Mouse (Mus musculus): ENCODE results near the gene Wdfy2. TPM values are rescaled to one million over a fixed set of nuclear protein-coding genes. Genes with fewer than 3 reads are reported as not detected.

Wdfy2 gene
- total and polyA plus RNA-seq, 3 experiments = 2.7 to 4.1 TPM; not detected in 1

DNA sequence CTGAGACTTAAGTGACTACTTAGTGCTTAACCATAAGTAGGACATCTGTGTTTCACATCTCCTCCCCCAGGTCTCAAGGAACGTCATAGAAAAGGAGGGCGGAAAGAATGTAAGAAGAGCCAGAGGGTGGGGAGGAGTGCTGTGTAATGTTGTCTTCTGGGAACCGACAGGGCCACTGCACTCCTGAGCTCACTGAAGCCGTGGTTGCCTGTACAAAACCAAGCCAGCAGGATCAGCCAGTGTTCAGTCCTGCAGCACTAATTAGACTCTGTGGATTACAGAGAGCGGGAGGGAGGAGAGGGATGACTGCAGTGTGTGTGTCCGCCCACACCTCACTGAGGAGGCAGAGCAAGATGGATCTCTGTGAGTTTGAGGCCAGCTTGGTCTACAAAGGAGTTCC lies 13.5 kb downstream of the Wdfy2 start:
- Histone ChIP-seq H3K79me2 (ENCODE audit: control insufficient read depth, insufficient read depth, low read length, poor library complexity) (no peaks in the 10 kb centered on the region), H3K9me3 (replicated peaks; ENCODE audit: insufficient read depth, low read length) (no peaks in the 10 kb centered on the region), H3K9ac (ENCODE audit: control insufficient read depth, low read depth, low read length, poor library complexity, severe bottlenecking) (no peak overlapping the region), H3K4me1 (ENCODE audit: control insufficient read depth in 1 of 2, insufficient read depth in 2 of 2, low read length in 2 of 2) (peaks cover 2% of the 10 kb centered on the region in 2 experiments; a peak in 3 of 4 replicates), H3K4me3 (ENCODE audit: control insufficient read depth in 1 of 2, insufficient read depth in 1 of 2, low read depth in 2 of 2, low read length in 2 of 2) (no peak overlapping the region), H3K36me3 (ENCODE audit: control insufficient read depth in 1 of 2, insufficient read depth in 2 of 2, low read length in 2 of 2) (peaks cover 0 to 5% of the 10 kb centered on the region in 2 experiments; a peak in 2 of 4 replicates), H3K27ac (ENCODE audit: control insufficient read depth, low read depth, low read length) (no peak overlapping the region), H3K27me3 (ENCODE audit: control insufficient read depth in 1 of 2, insufficient read depth in 2 of 2, low read length in 2 of 2) (no peaks in the 10 kb centered on the region)
- TF ChIP-seq TBP (IDR thresholded peaks at IDR 0.05; ENCODE audit: low read depth, low read length) (no peak), RAD21 (IDR thresholded peaks at IDR 0.05; ENCODE audit: low read depth, low read length) (no peak), GABPA (IDR thresholded peaks at IDR 0.05; ENCODE audit: low read depth, low read length) (no peak), ELF1 (IDR thresholded peaks at IDR 0.05; ENCODE audit: low read depth, low read length) (no peak), SMC3 (IDR thresholded peaks at IDR 0.05; ENCODE audit: low read depth, low read length) (no peak)
- DNase-seq (ENCODE audit: low read depth, low spot score) = no peak

DNA sequence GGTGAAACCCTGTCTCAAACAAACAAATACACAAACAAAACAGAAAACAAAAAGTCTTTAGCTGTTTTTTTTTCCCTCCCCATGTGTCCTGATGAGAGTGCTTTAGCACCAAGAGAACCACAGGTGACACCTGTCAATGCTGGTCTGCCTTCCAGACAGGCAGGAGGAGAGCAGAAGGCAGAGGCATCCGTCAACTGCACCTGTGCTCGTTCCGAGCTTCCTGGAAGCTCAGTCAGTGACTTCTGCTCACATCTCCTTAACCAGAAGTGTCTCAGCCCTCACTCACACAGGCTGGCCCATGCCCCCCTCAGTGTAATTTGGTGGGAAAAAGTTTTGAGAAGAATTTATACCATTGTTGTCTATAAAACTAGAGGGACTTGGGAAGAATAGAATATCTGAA lies 15.4 kb downstream of the Wdfy2 start:
- Histone ChIP-seq H3K4me1 (ENCODE audit: control insufficient read depth in 1 of 2, insufficient read depth in 2 of 2, low read length in 2 of 2) (peaks cover 2 to 5% of the 10 kb centered on the region in 2 experiments), H3K36me3 (ENCODE audit: control insufficient read depth in 1 of 2, insufficient read depth in 2 of 2, low read length in 2 of 2) (peaks cover 0 to 7% of the 10 kb centered on the region in 2 experiments; a peak in 2 of 4 replicates), H3K27me3 (ENCODE audit: control insufficient read depth in 1 of 2, insufficient read depth in 2 of 2, low read length in 2 of 2) (no peaks in the 10 kb centered on the region), H3K27ac (ENCODE audit: control insufficient read depth, low read depth, low read length) (no peak overlapping the region), H3K9ac (ENCODE audit: control insufficient read depth, low read depth, low read length, poor library complexity, severe bottlenecking) (no peak overlapping the region), H3K9me3 (replicated peaks; ENCODE audit: insufficient read depth, low read length) (no peaks in the 10 kb centered on the region), H3K79me2 (ENCODE audit: control insufficient read depth, insufficient read depth, low read length, poor library complexity) (no peaks in the 10 kb centered on the region), H3K4me3 (ENCODE audit: control insufficient read depth in 1 of 2, insufficient read depth in 1 of 2, low read depth in 2 of 2, low read length in 2 of 2) (no peak overlapping the region)
- TF ChIP-seq ELF1 (IDR thresholded peaks at IDR 0.05; ENCODE audit: low read depth, low read length) (no peak), ZKSCAN1 (IDR thresholded peaks at IDR 0.05; ENCODE audit: low read depth, low read length) (no peak), TCF12 (IDR thresholded peaks at IDR 0.05; ENCODE audit: low read depth, low read length) (no peak), USF2 (IDR thresholded peaks at IDR 0.05; ENCODE audit: borderline replicate concordance in 1 of 2, insufficient read depth in 1 of 2, low read depth in 1 of 2, low read length in 2 of 2) (no peak), CHD2 (IDR thresholded peaks at IDR 0.05; ENCODE audit: low read length) (no peak)
- DNase-seq (ENCODE audit: low read depth, low spot score) = no peak

DNA sequence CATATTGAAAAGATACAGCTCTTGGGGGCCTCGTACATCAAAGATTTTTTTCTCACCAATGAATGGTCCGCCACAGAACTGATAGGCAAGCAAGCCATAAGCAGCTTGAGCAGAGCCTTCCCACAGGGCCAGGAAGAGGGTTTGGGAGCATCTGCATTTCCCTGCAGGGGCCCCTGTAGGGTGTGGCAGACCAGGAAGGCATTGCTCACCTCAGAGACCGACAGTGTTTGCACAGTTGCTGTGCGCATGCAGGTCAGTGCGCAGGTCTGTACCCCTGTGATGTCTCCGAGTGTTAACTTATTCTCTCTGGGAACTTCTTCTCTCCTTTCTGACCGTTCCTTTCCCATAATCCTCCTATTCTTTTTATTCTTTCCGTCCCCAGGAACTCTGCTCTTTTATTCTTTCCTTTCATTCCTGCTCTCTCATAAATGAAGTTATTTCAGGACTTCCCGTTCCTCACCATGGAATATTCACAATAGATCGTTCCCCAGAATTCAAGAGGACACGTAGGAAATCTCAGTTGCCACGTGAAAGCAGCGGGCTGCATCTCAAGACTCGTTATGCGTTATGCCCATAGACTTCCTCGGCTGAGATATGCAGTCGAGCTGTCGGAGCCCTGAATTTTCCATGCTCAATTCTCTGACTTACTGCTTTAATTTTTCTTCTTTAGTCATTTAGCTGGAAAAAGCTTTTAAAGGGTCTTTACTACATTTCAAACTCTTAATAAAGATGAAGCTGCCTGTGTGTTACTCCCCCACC lies 17.8 kb downstream of the Wdfy2 start:
- Histone ChIP-seq H3K79me2 (ENCODE audit: control insufficient read depth, insufficient read depth, low read length, poor library complexity) (no peaks in the 10 kb centered on the region), H3K36me3 (ENCODE audit: control insufficient read depth in 1 of 2, insufficient read depth in 2 of 2, low read length in 2 of 2) (peaks cover 0 to 16% of the 10 kb centered on the region in 2 experiments; a peak in 2 of 4 replicates), H3K9me3 (replicated peaks; ENCODE audit: insufficient read depth, low read length) (no peaks in the 10 kb centered on the region), H3K27me3 (ENCODE audit: control insufficient read depth in 1 of 2, insufficient read depth in 2 of 2, low read length in 2 of 2) (no peaks in the 10 kb centered on the region), H3K4me1 (ENCODE audit: control insufficient read depth in 1 of 2, insufficient read depth in 2 of 2, low read length in 2 of 2) (peaks cover 2 to 11% of the 10 kb centered on the region in 2 experiments), H3K4me3 (ENCODE audit: control insufficient read depth in 1 of 2, insufficient read depth in 1 of 2, low read depth in 2 of 2, low read length in 2 of 2) (no peak overlapping the region), H3K9ac (ENCODE audit: control insufficient read depth, low read depth, low read length, poor library complexity, severe bottlenecking) (no peak overlapping the region), H3K27ac (ENCODE audit: control insufficient read depth, low read depth, low read length) (no peak overlapping the region)
- no peak for TF ChIP-seq GABPA (IDR thresholded peaks at IDR 0.05; ENCODE audit: low read depth, low read length)
- TF ChIP-seq TBP (IDR thresholded peaks at IDR 0.05; ENCODE audit: low read depth, low read length) = no peak
- TF ChIP-seq MYC (IDR thresholded peaks at IDR 0.05; ENCODE audit: low read depth, low read length) = no peak
- no peak for DNase-seq (ENCODE audit: low read depth, low spot score)

All from MEL (cell line).